Mouse (Mus musculus) CH12.LX (cell line): ENCODE data around the gene 4930519G04Rik. TPM values are rescaled to one million over a fixed set of nuclear protein-coding genes. Genes with fewer than 3 reads are reported as not detected.

ENCODE experiments used
- DNase-seq: peaks from one replicate; pipeline ENCODE4 v3.0.0-alpha.2; 2013; ENCODE audit errors: extremely low read depth
- H3K27ac ChIP-seq: 2 replicates; pipeline ENCODE4 v1.5.1; 2012; ENCODE audit warnings: low read depth, mild to moderate bottlenecking, control low read depth, moderate library complexity; ENCODE audit not compliant: insufficient read depth
- H3K27me3 ChIP-seq: replicated peaks from 2 replicates; pipeline ENCODE3; 2012; ENCODE audit warnings: inconsistent platforms
- H3K36me3 ChIP-seq, 2 experiments: replicated peaks in 1 of 2; 2 replicates each; pipeline versions ENCODE3 to v1.6.1; 2012; ENCODE audit warnings: inconsistent platforms in 1 of 2, low read length in 1 of 2, mild to moderate bottlenecking in 1 of 2, mixed read lengths in 1 of 2, moderate library complexity in 1 of 2; ENCODE audit not compliant: control insufficient read depth in 1 of 2, insufficient read depth in 1 of 2
- H3K4me1 ChIP-seq, 2 experiments: 2 replicates each; pipeline ENCODE4 v1.6.1; 2012; ENCODE audit warnings: inconsistent platforms in 1 of 2, moderate library complexity in 1 of 2; ENCODE audit not compliant: insufficient read depth in 2 of 2, control insufficient read depth in 1 of 2
- H3K4me2 ChIP-seq: 2 replicates; pipeline ENCODE4 v1.6.1; 2012; ENCODE audit warnings: low read depth, mild to moderate bottlenecking, control low read depth; ENCODE audit not compliant: poor library complexity, insufficient read depth, severe bottlenecking
- H3K4me3 ChIP-seq, 3 experiments: fragments of 150-350 bp in 1 of 3; sonication (generic) in 1 of 3; replicated peaks in 1 of 3; 2 replicates each; pipeline versions ENCODE3 to v1.5.1; 2011 to 2012; ENCODE audit warnings: low read depth in 2 of 3, low read length in 2 of 3, mild to moderate bottlenecking in 2 of 3, moderate library complexity in 2 of 3, control low read depth in 1 of 3, improper control_type of control experiment in 1 of 3, inconsistent platforms in 1 of 3, mixed read lengths in 1 of 3; ENCODE audit not compliant: poor library complexity in 1 of 3
- H3K79me2 ChIP-seq: replicated peaks from 2 replicates; pipeline ENCODE4 v1.6.1; 2012; ENCODE audit warnings: mild to moderate bottlenecking, moderate library complexity; ENCODE audit not compliant: control insufficient read depth, poor library complexity, insufficient read depth, severe bottlenecking; ENCODE audit errors: extremely low read depth
- H3K9ac ChIP-seq: 2 replicates; pipeline ENCODE4 v1.6.1; 2012; ENCODE audit warnings: low read depth, mild to moderate bottlenecking, control low read depth, moderate library complexity; ENCODE audit not compliant: insufficient read depth
- H3K9me3 ChIP-seq: replicated peaks from 2 replicates; pipeline ENCODE3; 2012; ENCODE audit warnings: low read length, inconsistent platforms, mixed read lengths
- BHLHE40 ChIP-seq: IDR thresholded peaks from 2 replicates; pipeline ENCODE4 v1.6.1; 2011; ENCODE audit warnings: mild to moderate bottlenecking, low read depth, low read length, improper control_type of control experiment
- CHD1 ChIP-seq: IDR thresholded peaks from 2 replicates; pipeline ENCODE4 v1.6.1; 2012; ENCODE audit warnings: low read depth, low read length, improper control_type of control experiment, inconsistent platforms
- CHD2 ChIP-seq: IDR thresholded peaks from 2 replicates; pipeline ENCODE4 v1.6.1; 2011; ENCODE audit warnings: low read length, improper control_type of control experiment
- CTCF ChIP-seq, 2 experiments: IDR thresholded peaks in 1 of 2; conservative IDR thresholded peaks in 1 of 2; 2 replicates each; pipeline ENCODE4 v1.5.1; 2011 to 2012; ENCODE audit warnings: low read depth in 2 of 2, low read length in 2 of 2, improper control_type of control experiment in 1 of 2, inconsistent platforms in 1 of 2, mild to moderate bottlenecking in 1 of 2, moderate library complexity in 1 of 2
- E2F4 ChIP-seq: IDR thresholded peaks from 2 replicates; pipeline ENCODE4 v1.6.1; 2011; ENCODE audit warnings: low read depth, low read length, improper control_type of control experiment; ENCODE audit not compliant: insufficient replicate concordance
- ELF1 ChIP-seq: IDR thresholded peaks from 2 replicates; pipeline ENCODE4 v1.6.1; 2014; ENCODE audit warnings: low read depth, mild to moderate bottlenecking, inconsistent platforms, low read length, improper control_type of control experiment
- EP300 ChIP-seq: IDR thresholded peaks from 2 replicates; pipeline ENCODE4 v1.6.1; 2011; ENCODE audit warnings: low read length, improper control_type of control experiment
- ETS1 ChIP-seq: conservative IDR thresholded peaks from 2 replicates; pipeline ENCODE4 v1.6.1; 2012; ENCODE audit warnings: low read depth, mild to moderate bottlenecking, inconsistent platforms, low read length, improper control_type of control experiment, moderate library complexity
- GABPA ChIP-seq: IDR thresholded peaks from 2 replicates; pipeline ENCODE4 v1.6.1; 2012; ENCODE audit warnings: low read depth, low read length, improper control_type of control experiment, inconsistent platforms; ENCODE audit not compliant: insufficient replicate concordance
- HCFC1 ChIP-seq: IDR thresholded peaks from 2 replicates; pipeline ENCODE4 v1.6.1; 2012; ENCODE audit warnings: low read depth, mild to moderate bottlenecking, inconsistent platforms, low read length, improper control_type of control experiment
- IRF4 ChIP-seq: IDR thresholded peaks from 2 replicates; pipeline ENCODE4 v1.6.1; 2014; ENCODE audit warnings: low read depth, mild to moderate bottlenecking, inconsistent platforms, low read length, improper control_type of control experiment
- JUN ChIP-seq: IDR thresholded peaks from 2 replicates; pipeline ENCODE4 v1.6.1; 2011; ENCODE audit warnings: low read depth, mild to moderate bottlenecking, low read length, improper control_type of control experiment, moderate library complexity; ENCODE audit not compliant: insufficient read depth
- JUND ChIP-seq: conservative IDR thresholded peaks from 2 replicates; pipeline ENCODE4 v1.6.1; 2011; ENCODE audit warnings: low read depth, low read length, improper control_type of control experiment
- KAT2A ChIP-seq: IDR thresholded peaks from 2 replicates; pipeline ENCODE4 v1.6.1; 2012; ENCODE audit warnings: low read length, improper control_type of control experiment, inconsistent platforms; ENCODE audit not compliant: insufficient replicate concordance
- MAFK ChIP-seq: IDR thresholded peaks from 2 replicates; pipeline ENCODE4 v1.6.1; 2011; ENCODE audit warnings: low read length, improper control_type of control experiment; ENCODE audit not compliant: insufficient replicate concordance
- MAX ChIP-seq: IDR thresholded peaks from 2 replicates; pipeline ENCODE4 v1.6.1; 2011; ENCODE audit warnings: low read length, improper control_type of control experiment
- MAZ ChIP-seq: IDR thresholded peaks from 2 replicates; pipeline ENCODE4 v1.6.1; 2012; ENCODE audit warnings: low read depth, mild to moderate bottlenecking, inconsistent platforms, low read length, improper control_type of control experiment, moderate library complexity
- MEF2A ChIP-seq: IDR thresholded peaks from 2 replicates; pipeline ENCODE4 v1.6.1; 2014; ENCODE audit warnings: low read depth, mild to moderate bottlenecking, inconsistent platforms, low read length, improper control_type of control experiment, borderline replicate concordance
- MXI1 ChIP-seq: IDR thresholded peaks from 2 replicates; pipeline ENCODE4 v1.6.1; 2011; ENCODE audit warnings: mild to moderate bottlenecking, low read depth, low read length, improper control_type of control experiment
- MYC ChIP-seq: IDR thresholded peaks from 2 replicates; pipeline ENCODE4 v1.6.1; 2011; ENCODE audit warnings: low read depth, mild to moderate bottlenecking, improper control_type of control experiment, low read length
- NELFE ChIP-seq: IDR thresholded peaks from 2 replicates; pipeline ENCODE4 v1.6.1; 2011; ENCODE audit warnings: low read depth, low read length, improper control_type of control experiment
- NRF1 ChIP-seq: IDR thresholded peaks from 2 replicates; pipeline ENCODE4 v1.6.1; 2014; ENCODE audit warnings: low read depth, mild to moderate bottlenecking, inconsistent platforms, low read length, improper control_type of control experiment, moderate library complexity
- PAX5 ChIP-seq: IDR thresholded peaks from 2 replicates; pipeline ENCODE4 v1.6.1; 2012; ENCODE audit warnings: low read length, inconsistent platforms, mixed read lengths
- POLR2A ChIP-seq: IDR thresholded peaks from 2 replicates; pipeline ENCODE4 v1.6.1; 2011; ENCODE audit warnings: low read depth, mild to moderate bottlenecking, improper control_type of control experiment, low read length
- POLR2AphosphoS2 ChIP-seq: IDR thresholded peaks from 2 replicates; pipeline ENCODE4 v1.6.1; 2011; ENCODE audit warnings: low read depth, low read length, improper control_type of control experiment
- RAD21 ChIP-seq: IDR thresholded peaks from 2 replicates; pipeline ENCODE4 v1.6.1; 2011; ENCODE audit warnings: low read depth, mild to moderate bottlenecking, low read length, improper control_type of control experiment, moderate library complexity
- RCOR1 ChIP-seq: conservative IDR thresholded peaks from 2 replicates; pipeline ENCODE4 v1.6.1; 2012; ENCODE audit warnings: low read depth, mild to moderate bottlenecking, inconsistent platforms, low read length, improper control_type of control experiment
- SIN3A ChIP-seq: IDR thresholded peaks from 2 replicates; pipeline ENCODE4 v1.6.1; 2012; ENCODE audit warnings: low read length, improper control_type of control experiment, inconsistent platforms
- SMC3 ChIP-seq: IDR thresholded peaks from 2 replicates; pipeline ENCODE4 v1.6.1; 2011; ENCODE audit warnings: low read depth, low read length, improper control_type of control experiment
- TBP ChIP-seq: conservative IDR thresholded peaks from 2 replicates; pipeline ENCODE4 v1.6.1; 2011; ENCODE audit warnings: low read depth, low read length, improper control_type of control experiment
- TCF12 ChIP-seq: IDR thresholded peaks from 2 replicates; pipeline ENCODE4 v1.6.1; 2014; ENCODE audit warnings: low read depth, mild to moderate bottlenecking, inconsistent platforms, low read length, improper control_type of control experiment
- UBTF ChIP-seq: IDR thresholded peaks from 2 replicates; pipeline ENCODE4 v1.6.1; 2012; ENCODE audit warnings: low read depth, mild to moderate bottlenecking, inconsistent platforms, low read length, improper control_type of control experiment, moderate library complexity
- USF1 ChIP-seq: IDR thresholded peaks from 2 replicates; pipeline ENCODE4 v1.6.1; 2014; ENCODE audit warnings: low read depth, mild to moderate bottlenecking, inconsistent platforms, low read length, improper control_type of control experiment
- USF2 ChIP-seq: conservative IDR thresholded peaks from 2 replicates; pipeline ENCODE4 v1.6.1; 2011; ENCODE audit warnings: low read depth, low read length, improper control_type of control experiment
- ZC3H11A ChIP-seq: IDR thresholded peaks from 2 replicates; pipeline ENCODE4 v1.6.1; 2012; ENCODE audit warnings: low read depth, mild to moderate bottlenecking, inconsistent platforms, low read length, improper control_type of control experiment
- ZKSCAN1 ChIP-seq: IDR thresholded peaks from 2 replicates; pipeline ENCODE4 v1.6.1; 2012; ENCODE audit warnings: low read depth, inconsistent platforms, low read length, improper control_type of control experiment, borderline replicate concordance
- ZMIZ1 ChIP-seq: IDR thresholded peaks from 2 replicates; pipeline ENCODE4 v1.6.1; 2012; ENCODE audit warnings: low read depth, mild to moderate bottlenecking, inconsistent platforms, low read length, improper control_type of control experiment
- ZNF384 ChIP-seq: IDR thresholded peaks from 2 replicates; pipeline ENCODE4 v1.6.1; 2012; ENCODE audit warnings: low read depth, low read length, improper control_type of control experiment, inconsistent platforms
- dilution Hi-C: fragments of 300-500 bp; cut with MboI; formaldehyde crosslinking; loops from 2 replicates; pipeline ENCODE4 v1.14.3; 2020; ENCODE audit warnings: low sequenced_read_pairs; ENCODE audit not compliant: extremely low pct_unique_long_range_greater_than_20kb, extremely low pct_ligation_motif_present
- in situ Hi-C: fragments of 300-500 bp; cut with MboI; formaldehyde crosslinking; loops from 3 replicates; pipeline ENCODE4 v1.14.3; 2019; ENCODE audit warnings: low sequenced_read_pairs, low pct_ligation_motif_present, low pct_unique_long_range_greater_than_20kb, mixed read lengths
- polyA plus RNA-seq: library from polyadenylated mRNA; unstranded; fragments of >175 nt; gene quantifications from 2 replicates; pipeline ENCODE4 v1.2.1, GENCODE M21; 2012; ENCODE audit warnings: low read depth; ENCODE audit not compliant: insufficient read length
- total RNA-seq, 2 experiments: library from RNA; depleted of rRNA; stranded (reverse); fragments of 300-350 nt in 1 of 2; fragments of >200 nt in 1 of 2; gene quantifications; 2 replicates each; pipeline ENCODE4 v1.2.3; 2012 to 2014

Gene 4930519G04Rik
- total and polyA plus RNA-seq, 3 experiments, result not detected

- Histone ChIP-seq H3K27ac (no peak overlapping the region; the same call in 1 of the 2 replicates), H3K27me3 (no peaks in the 10 kb centered on the region), H3K79me2 (no peaks in the 10 kb centered on the region), H3K4me2 (peak overlapping the region; percentile 79), H3K36me3 (no peaks in the 10 kb centered on the region), H3K9me3 (no peaks in the 10 kb centered on the region), H3K4me3 (peak overlapping the region in 2 of 3 experiments; percentile 6 to 42), H3K4me1 (peaks cover 9 to 17% of the 10 kb centered on the region in 2 experiments), H3K9ac (peak overlapping the region; percentile 39)
- dilution Hi-C loops, result no loop called here
- peak; percentile 84 for DNase-seq
- in situ Hi-C loops, result loop anchor here (25.0 kb wide), 1 partner anchor 209 kb away; the partner anchor contains the start of gene Tchp
- TF ChIP-seq MAFK (0 out of 2 replicates have a peak, but pooled peaks have one; percentile 32), MEF2A (peak; percentile 75), USF2 (no peak), KAT2A (no peak), UBTF (no peak), USF1 (peak; percentile 52), EP300 (peak; percentile 59), POLR2A (no peak), ZKSCAN1 (no peak), IRF4 (peak; percentile 69), GABPA (no peak), ELF1 (peak; percentile 73), RCOR1 (no peak), CHD2 (no peak), SMC3 (peak; percentile 46), NELFE (peak; percentile 42), MYC (peak; percentile 90), CTCF (conservative IDR thresholded peaks at IDR 0.05 in 1 of 2, IDR thresholded peaks at IDR 0.05 in 1 of 2; ENCODE audit: low read depth in 2 of 2, low read length in 2 of 2) (peak in 1 of 2 experiments; percentile 62; a peak in 2 of 4 replicates), ZNF384 (0 out of 2 replicates have a peak, but pooled peaks have one; percentile 2), SIN3A (peak; percentile 84; the same call in 1 of the 2 replicates), MAZ (no peak), JUN (no peak), PAX5 (no peak), CHD1 (no peak), MAX (peak; percentile 93), E2F4 (no peak), TBP (peak; percentile 87), ETS1 (peak; percentile 80), BHLHE40 (peak; percentile 96), TCF12 (peak; percentile 61; the same call in 1 of the 2 replicates), ZMIZ1 (peak; percentile 52; the same call in 1 of the 2 replicates), JUND (peak; percentile 52), RAD21 (peak; percentile 31), NRF1 (no peak), HCFC1 (peak; percentile 50), POLR2AphosphoS2 (no peak), MXI1 (peak; percentile 77), ZC3H11A (no peak)
Measured at GRCm38 (mm10) chr5:114921551-114922365, 68.3 kb downstream of the 4930519G04Rik start.
